Mouse (Mus musculus) T-cell, adult 2 months (primary cell): Measurements from ENCODE around the gene Pde3a.

Experiments
- DNase-seq: peaks from one replicate; pipeline ENCODE4 v3.0.0; 2022; ENCODE audit warnings: low spot score

Pde3a gene

GRCm38 (mm10) chr6:141404649-141405048, 155.6 kb downstream of the Pde3a start:
- DNase-seq = no peak

- DNase-seq = no peak
Measured at GRCm38 (mm10) chr6:141405496-141405895, 156.4 kb downstream of the Pde3a start.

GRCm38 (mm10) chr6:141408758-141409157, 159.7 kb downstream of the Pde3a start:
- DNase-seq = no peak

GRCm38 (mm10) chr6:141410836-141411235, 161.8 kb downstream of the Pde3a start:
- no peak for DNase-seq

- no peak for DNase-seq
Measured at GRCm38 (mm10) chr6:141425114-141425513, 176.0 kb downstream of the Pde3a start.

GRCm38 (mm10) chr6:141428587-141428986, 179.5 kb downstream of the Pde3a start:
- DNase-seq = no peak

GRCm38 (mm10) chr6:141430134-141430533, 181.1 kb downstream of the Pde3a start:
- DNase-seq = no peak

- DNase-seq = no peak
Measured at GRCm38 (mm10) chr6:141432271-141432974, 183.4 kb downstream of the Pde3a start.

GRCm38 (mm10) chr6:141433917-141434756, 185.1 kb downstream of the Pde3a start:
- no peak for DNase-seq

GRCm38 (mm10) chr6:141435160-141435559, 186.1 kb downstream of the Pde3a start:
- no peak for DNase-seq

- no peak for DNase-seq
Measured at GRCm38 (mm10) chr6:141439965-141440364, 190.9 kb downstream of the Pde3a start.

GRCm38 (mm10) chr6:141447547-141447946, 198.5 kb downstream of the Pde3a start:
- no peak for DNase-seq

- no peak for DNase-seq
Measured at GRCm38 (mm10) chr6:141448886-141449285, 199.8 kb downstream of the Pde3a start.

- DNase-seq = no peak
Measured at GRCm38 (mm10) chr6:141455335-141455734, 206.3 kb downstream of the Pde3a start.

- no peak for DNase-seq
Measured at GRCm38 (mm10) chr6:141456591-141456990, 207.5 kb downstream of the Pde3a start.

- no peak for DNase-seq
Measured at GRCm38 (mm10) chr6:141470251-141470650, 221.2 kb downstream of the Pde3a start.

- no peak for DNase-seq
Measured at GRCm38 (mm10) chr6:141474223-141474622, 225.2 kb downstream of the Pde3a start.

GRCm38 (mm10) chr6:141474696-141475095, 225.6 kb downstream of the Pde3a start:
- DNase-seq = no peak

- DNase-seq = no peak
Measured at GRCm38 (mm10) chr6:141485302-141486021, 236.4 kb downstream of the Pde3a start.

GRCm38 (mm10) chr6:141487266-141487665, 238.2 kb downstream of the Pde3a start:
- DNase-seq = no peak

GRCm38 (mm10) chr6:141488619-141489018, 239.6 kb downstream of the Pde3a start:
- no peak for DNase-seq

- no peak for DNase-seq
Measured at GRCm38 (mm10) chr6:141494909-141495308, 245.8 kb downstream of the Pde3a start.
